Mouse (Mus musculus): ENCODE results near the gene D10Jhu81e. TPM values are rescaled to one million over a fixed set of nuclear protein-coding genes. Genes with fewer than 3 reads are reported as not detected.
A peak's percentile ranks its signal among the peaks of the same experiment; 100 is the strongest.

D10Jhu81e gene
- total RNA-seq, 1 experiment from 2014 or later, result 96.5 TPM

GRCm38 (mm10) chr10:78167333-78167732, 2.2 kb downstream of the D10Jhu81e start:
- ATAC-seq (replicated peaks in 1 of 2; ENCODE audit: insufficient read depth in 1 of 2, low FRiP score in 2 of 2, low TSS enrichment in 1 of 2, low read depth in 1 of 2, poor library complexity in 2 of 2, severe bottlenecking in 2 of 2), result no peak

- no peak for ATAC-seq (replicated peaks in 1 of 2; ENCODE audit: insufficient read depth in 1 of 2, low FRiP score in 2 of 2, low TSS enrichment in 1 of 2, low read depth in 1 of 2, poor library complexity in 2 of 2, severe bottlenecking in 2 of 2)
Measured at GRCm38 (mm10) chr10:78165256-78166005, 4.2 kb downstream of the D10Jhu81e start.

GRCm38 (mm10) chr10:78164786-78165185, 4.8 kb downstream of the D10Jhu81e start:
- no peak for ATAC-seq (replicated peaks in 1 of 2; ENCODE audit: insufficient read depth in 1 of 2, low FRiP score in 2 of 2, low TSS enrichment in 1 of 2, low read depth in 1 of 2, poor library complexity in 2 of 2, severe bottlenecking in 2 of 2)

- peak; percentile 55 to 67 for ATAC-seq (replicated peaks in 1 of 2; ENCODE audit: insufficient read depth in 1 of 2, low FRiP score in 2 of 2, low TSS enrichment in 1 of 2, low read depth in 1 of 2, poor library complexity in 2 of 2, severe bottlenecking in 2 of 2)
Measured at GRCm38 (mm10) chr10:78163923-78164322, 5.7 kb downstream of the D10Jhu81e start.

DNA sequence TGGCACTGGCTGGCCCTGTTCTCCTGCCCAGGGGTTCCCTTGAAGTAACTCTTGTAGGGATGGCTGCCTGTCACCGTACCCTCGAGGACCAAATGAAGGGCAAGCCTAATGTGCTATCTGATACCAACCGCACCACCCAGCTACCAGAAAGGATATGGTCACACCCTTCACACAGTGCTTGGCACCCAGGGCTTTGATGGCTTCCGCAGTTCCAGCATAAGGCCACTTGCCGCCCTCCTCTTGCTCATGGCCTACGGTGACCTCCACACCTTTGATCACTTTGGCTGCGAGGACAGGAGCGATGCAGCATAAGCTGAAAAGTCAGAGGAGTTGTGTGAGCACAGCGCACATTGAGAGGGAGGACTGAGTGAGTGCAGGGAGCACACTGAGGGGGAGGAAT, 6.3 kb downstream of the D10Jhu81e start:
- ATAC-seq (replicated peaks in 1 of 2; ENCODE audit: insufficient read depth in 1 of 2, low FRiP score in 2 of 2, low TSS enrichment in 1 of 2, low read depth in 1 of 2, poor library complexity in 2 of 2, severe bottlenecking in 2 of 2), result no peak

DNA sequence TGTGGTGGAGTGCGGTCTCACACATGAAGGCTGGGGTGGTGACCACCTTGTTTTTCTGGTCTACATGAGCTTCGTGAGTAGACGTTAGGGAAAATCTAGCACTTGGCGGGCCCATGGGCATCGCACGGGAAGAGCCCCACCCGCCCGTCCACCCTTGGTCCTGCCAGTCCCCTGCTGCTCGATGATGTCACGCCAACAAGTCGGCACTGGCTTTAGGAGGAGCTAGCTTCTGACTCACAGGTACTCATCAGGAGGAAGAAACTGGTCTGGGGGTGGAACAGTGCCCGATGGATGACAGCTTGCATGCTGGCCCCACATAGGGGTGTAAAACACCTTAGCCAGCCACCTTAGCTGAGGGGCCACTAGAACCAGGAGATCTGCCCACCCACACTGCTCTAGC, 6.9 kb downstream of the D10Jhu81e start:
- no peak for ATAC-seq (replicated peaks in 1 of 2; ENCODE audit: insufficient read depth in 1 of 2, low FRiP score in 2 of 2, low TSS enrichment in 1 of 2, low read depth in 1 of 2, poor library complexity in 2 of 2, severe bottlenecking in 2 of 2)

- no peak for ATAC-seq (replicated peaks in 1 of 2; ENCODE audit: insufficient read depth in 1 of 2, low FRiP score in 2 of 2, low TSS enrichment in 1 of 2, low read depth in 1 of 2, poor library complexity in 2 of 2, severe bottlenecking in 2 of 2)
Measured at GRCm38 (mm10) chr10:78161096-78161495, 8.5 kb downstream of the D10Jhu81e start.

DNA sequence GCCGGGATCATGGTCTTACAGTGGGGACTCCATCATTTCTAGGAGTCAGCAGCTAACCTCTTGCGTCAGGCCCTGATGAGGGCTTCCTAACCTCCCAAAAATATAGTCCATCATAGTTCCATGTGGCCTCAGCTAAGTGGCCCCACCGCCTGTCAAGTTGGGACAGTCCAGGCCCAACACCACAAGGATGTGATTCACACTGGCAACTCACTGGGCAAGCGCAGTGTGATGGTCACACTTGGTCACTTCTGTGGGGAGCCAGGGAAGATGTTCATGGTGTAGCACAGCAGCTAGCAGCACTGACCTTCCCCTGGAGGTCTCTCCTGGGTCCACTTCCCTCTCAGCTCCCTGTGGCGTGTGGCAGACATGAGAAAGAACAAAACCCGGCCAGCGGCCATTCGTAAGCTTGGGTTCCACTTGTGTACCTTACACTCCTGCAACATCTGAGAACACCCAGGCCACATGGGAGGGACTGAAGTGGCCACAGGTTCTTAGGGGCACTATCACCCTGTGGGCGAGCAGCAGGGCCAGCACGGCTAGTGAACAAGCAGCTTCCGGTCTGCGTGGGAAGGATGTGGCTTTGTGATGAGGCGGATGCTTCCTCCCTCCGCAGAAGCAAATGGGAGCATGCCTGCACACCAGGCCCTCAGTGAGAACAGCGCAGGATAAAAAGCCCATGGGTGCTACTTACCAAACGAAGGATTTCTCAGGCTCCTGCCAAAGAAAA, 9.1 kb downstream of the D10Jhu81e start:
- peak; percentile 18 to 56; a peak in 3 of 4 replicates for ATAC-seq (replicated peaks in 1 of 2; ENCODE audit: insufficient read depth in 1 of 2, low FRiP score in 2 of 2, low TSS enrichment in 1 of 2, low read depth in 1 of 2, poor library complexity in 2 of 2, severe bottlenecking in 2 of 2)

GRCm38 (mm10) chr10:78159906-78160305, 9.7 kb downstream of the D10Jhu81e start:
- ATAC-seq (replicated peaks in 1 of 2; ENCODE audit: insufficient read depth in 1 of 2, low FRiP score in 2 of 2, low TSS enrichment in 1 of 2, low read depth in 1 of 2, poor library complexity in 2 of 2, severe bottlenecking in 2 of 2), result peak; percentile 66 to 72

DNA sequence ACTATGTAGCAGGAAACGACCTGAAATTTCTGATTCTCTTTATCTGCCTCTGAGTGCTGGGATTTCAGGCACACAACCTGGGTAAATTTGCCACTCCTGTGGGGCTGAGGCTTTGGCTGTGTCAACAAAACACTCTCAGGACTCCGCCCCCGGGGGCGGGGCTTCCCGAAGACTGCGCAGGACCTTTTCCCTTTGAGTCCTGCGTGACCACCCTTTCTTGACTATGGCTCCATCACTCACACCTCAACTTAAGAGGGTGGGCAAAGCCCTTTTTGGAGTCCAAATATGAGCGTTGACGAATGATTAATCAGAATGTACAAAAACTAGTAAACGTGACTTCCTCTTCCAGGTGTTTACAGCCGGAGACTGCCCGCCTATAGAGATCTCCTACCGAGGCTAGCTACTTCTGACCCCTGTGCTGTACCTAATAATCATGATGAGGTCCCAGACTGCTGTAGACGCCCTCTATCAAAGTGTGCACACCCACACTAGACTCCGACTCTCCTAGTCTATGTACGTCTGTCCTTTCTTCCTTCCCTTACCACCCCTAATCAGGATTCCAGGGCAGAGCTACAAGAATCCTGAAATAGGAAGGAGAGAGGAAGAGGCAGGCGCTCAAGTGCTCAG, 10.2 kb downstream of the D10Jhu81e start:
- ATAC-seq (replicated peaks in 1 of 2; ENCODE audit: insufficient read depth in 1 of 2, low FRiP score in 2 of 2, low TSS enrichment in 1 of 2, low read depth in 1 of 2, poor library complexity in 2 of 2, severe bottlenecking in 2 of 2), result peak; percentile 37 to 39; a peak in 1 of 4 replicates

GRCm38 (mm10) chr10:78158041-78158440, 11.5 kb downstream of the D10Jhu81e start:
- ATAC-seq (replicated peaks in 1 of 2; ENCODE audit: insufficient read depth in 1 of 2, low FRiP score in 2 of 2, low TSS enrichment in 1 of 2, low read depth in 1 of 2, poor library complexity in 2 of 2, severe bottlenecking in 2 of 2), result no peak

DNA sequence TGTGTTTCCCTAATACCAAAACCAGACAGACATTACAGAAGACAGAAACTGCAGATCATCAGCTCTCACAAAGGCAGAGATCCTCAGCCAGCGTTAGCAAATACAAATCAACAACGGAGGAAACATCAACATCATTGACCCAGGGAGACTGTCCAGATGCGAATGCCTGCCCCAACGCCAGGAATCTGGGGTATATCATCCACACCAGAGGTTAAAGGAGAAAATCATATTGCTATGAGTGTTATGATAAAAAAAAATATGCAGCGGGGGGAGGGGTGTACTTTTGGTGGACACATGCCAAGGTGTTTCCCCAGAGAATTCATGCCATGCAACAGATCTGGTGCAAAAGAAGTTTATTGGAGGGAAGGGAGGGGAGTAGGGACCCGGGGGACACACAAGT, 12.7 kb downstream of the D10Jhu81e start:
- ATAC-seq (replicated peaks in 1 of 2; ENCODE audit: insufficient read depth in 1 of 2, low FRiP score in 2 of 2, low TSS enrichment in 1 of 2, low read depth in 1 of 2, poor library complexity in 2 of 2, severe bottlenecking in 2 of 2), result no peak

DNA sequence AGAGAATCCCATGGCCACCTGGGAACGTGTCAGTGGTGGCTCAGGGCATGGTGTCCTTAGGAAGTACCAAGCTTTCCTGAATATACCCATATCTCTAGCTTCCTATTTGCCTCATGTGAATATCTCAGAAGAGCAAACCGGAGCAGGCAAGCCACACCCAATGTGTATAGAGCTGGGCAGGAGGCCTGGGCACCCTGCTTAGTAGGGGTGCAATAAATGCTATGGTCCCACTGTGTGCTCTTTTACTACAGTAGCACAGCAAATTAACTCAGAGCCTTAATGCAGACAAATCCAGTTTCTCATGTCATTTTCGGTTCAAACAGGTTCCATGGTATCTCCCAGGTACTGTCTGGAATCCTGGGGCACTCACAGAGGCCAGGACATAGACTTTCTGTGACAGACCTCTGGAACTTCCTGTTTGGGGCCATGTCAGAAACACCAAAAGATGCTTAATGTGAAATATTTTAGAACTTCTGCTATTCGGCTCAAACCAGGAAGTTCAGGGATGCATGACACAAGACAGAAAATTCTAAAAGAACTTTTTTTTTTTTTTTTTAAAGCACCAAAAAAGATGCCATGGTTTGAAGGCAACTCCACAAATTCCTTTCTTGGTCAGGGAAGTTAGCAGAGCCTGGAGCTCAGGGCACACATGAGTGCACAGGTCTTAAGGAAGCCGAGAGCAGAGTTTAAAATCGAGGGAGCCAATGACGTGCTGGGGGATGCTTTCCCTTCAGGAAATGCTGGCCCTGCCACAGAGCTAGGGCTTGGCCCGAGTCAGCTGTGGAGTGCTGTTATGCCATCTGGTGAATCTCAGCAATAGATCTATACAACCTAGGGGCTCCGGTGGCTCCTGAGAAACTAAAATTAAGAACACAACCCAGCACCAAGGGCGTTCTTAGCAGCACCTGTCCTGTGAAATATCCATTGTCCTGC, 20.5 kb downstream of the D10Jhu81e start:
- ATAC-seq (replicated peaks in 1 of 2; ENCODE audit: insufficient read depth in 1 of 2, low FRiP score in 2 of 2, low TSS enrichment in 1 of 2, low read depth in 1 of 2, poor library complexity in 2 of 2, severe bottlenecking in 2 of 2), result peak; percentile 80 to 89; a peak in 3 of 4 replicates

GRCm38 (mm10) chr10:78147908-78148441, 21.6 kb downstream of the D10Jhu81e start:
- no peak for ATAC-seq (replicated peaks in 1 of 2; ENCODE audit: insufficient read depth in 1 of 2, low FRiP score in 2 of 2, low TSS enrichment in 1 of 2, low read depth in 1 of 2, poor library complexity in 2 of 2, severe bottlenecking in 2 of 2)

- no peak for ATAC-seq (replicated peaks in 1 of 2; ENCODE audit: insufficient read depth in 1 of 2, low FRiP score in 2 of 2, low TSS enrichment in 1 of 2, low read depth in 1 of 2, poor library complexity in 2 of 2, severe bottlenecking in 2 of 2)
Measured at GRCm38 (mm10) chr10:78143727-78144505, 25.7 kb downstream of the D10Jhu81e start.

DNA sequence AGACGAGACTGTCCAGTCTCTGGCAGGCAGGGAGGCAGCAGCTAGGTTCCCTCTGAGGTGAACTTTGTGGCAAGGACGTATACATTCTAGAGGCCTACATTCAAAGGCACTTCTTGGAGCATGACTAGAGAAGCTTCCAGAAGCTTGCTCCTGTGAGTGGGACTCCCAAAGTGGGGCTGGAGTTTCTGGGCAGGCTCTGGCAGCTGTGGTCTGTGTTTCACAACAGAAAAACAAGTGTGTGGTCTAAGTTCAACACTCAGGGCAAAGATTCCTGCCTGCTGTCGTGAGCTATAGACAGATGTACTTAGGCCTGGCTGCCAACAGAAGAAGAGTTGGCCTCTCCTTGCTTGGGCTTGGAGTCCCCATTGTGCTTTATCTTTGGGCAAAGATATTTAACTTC, 28.7 kb downstream of the D10Jhu81e start:
- ATAC-seq (replicated peaks in 1 of 2; ENCODE audit: insufficient read depth in 1 of 2, low FRiP score in 2 of 2, low TSS enrichment in 1 of 2, low read depth in 1 of 2, poor library complexity in 2 of 2, severe bottlenecking in 2 of 2), result no peak

All from hematopoietic stem cell, adult 5-6 weeks (primary cell).